ENCODE assay signal across 14 mouse cellular contexts in genomic region chrX:152307371-152307770, GRCm38 (mm10). TPM values are rescaled to one million over a fixed set of nuclear protein-coding genes. Genes with fewer than 3 reads are reported as not detected.
DNase-seq lines count a peak whose midpoint lies in the region; ATAC-seq and TF ChIP-seq lines count a peak whose summit lies in the region.
"Had no signal": no experiment of that assay in that cellular context is flagged by ENCODE, and none has a peak within 500 bp of the region (broad histone marks: within the 10 kb centered on the region; RNA-seq: fewer than 3 reads in every experiment).

No protein-coding gene starts in this region.

- no peaks in the 10 kb centered on the region for H3K36me3 ChIP-seq in stomach, embryonic 15.5 days
- no peaks in the 10 kb centered on the region for H3K36me3 ChIP-seq in stomach, postnatal 0 days (ENCODE audit: control insufficient read depth, insufficient read depth, low read length)
- no peaks in the 10 kb centered on the region for H3K36me3 ChIP-seq in liver, postnatal 0 days (replicated peaks; ENCODE audit: insufficient read depth, low read length)
- H3K36me3 ChIP-seq: embryonic facial prominence, embryonic 15.5 days; midbrain, embryonic 10.5 days; neural tube, embryonic 15.5 days had no signal

- no peak for TF ChIP-seq CTCF in stomach, postnatal 0 days (IDR thresholded peaks at IDR 0.05; ENCODE audit: low read depth)
- no peak for TF ChIP-seq CTCF in liver, postnatal 0 days (IDR thresholded peaks at IDR 0.05; ENCODE audit: low read depth)
- no peak for TF ChIP-seq CTCF in left cerebral cortex, adult 2 months (IDR thresholded peaks at IDR 0.05)

- intact Hi-C loops in left cerebral cortex, adult 2 months (cut with DNase I) = no loop called here

- DNase-seq in stomach, postnatal 0 days (ENCODE audit: low spot score) = no peak
- DNase-seq in liver, postnatal 0 days = peak; percentile 29
- no peak for DNase-seq in gastrocnemius, adult 8-10 months (ENCODE audit: low spot score in 2 of 2)
- no peak for DNase-seq in left cerebral cortex, adult 2 months (ENCODE audit: extremely low spot score in 1 of 2, low spot score in 2 of 2)
- no peak for DNase-seq in kidney, postnatal 36 days
- DNase-seq: cerebellum, adult 11-12 months had no signal

- no peak overlapping the region for H3K4me2 ChIP-seq in stomach, embryonic 15.5 days
- no peak overlapping the region for H3K4me2 ChIP-seq in stomach, postnatal 0 days (replicated peaks; ENCODE audit: low read depth)
- H3K4me2 ChIP-seq in liver, postnatal 0 days (ENCODE audit: low read depth, low read length) = no peak overlapping the region
- H3K4me2 ChIP-seq: embryonic facial prominence, embryonic 15.5 days; limb, embryonic 13.5 days; neural tube, embryonic 15.5 days had no signal

- no peak overlapping the region for H3K9ac ChIP-seq in stomach, embryonic 15.5 days
- H3K9ac ChIP-seq in stomach, postnatal 0 days (ENCODE audit: low read length) = no peak overlapping the region
- H3K9ac ChIP-seq in liver, postnatal 0 days (replicated peaks) = no peak overlapping the region
- H3K9ac ChIP-seq: embryonic facial prominence, embryonic 15.5 days; limb, embryonic 13.5 days; neural tube, embryonic 15.5 days had no signal

- H3K27me3 ChIP-seq in stomach, embryonic 15.5 days (replicated peaks) = no peaks in the 10 kb centered on the region; the same call in 1 of the 2 replicates
- H3K27me3 ChIP-seq in stomach, postnatal 0 days (ENCODE audit: control insufficient read depth, insufficient read depth, low read length) = no peaks in the 10 kb centered on the region
- H3K27me3 ChIP-seq in liver, postnatal 0 days (ENCODE audit: insufficient read depth, low read length) = no peaks in the 10 kb centered on the region
- H3K27me3 ChIP-seq: embryonic facial prominence, embryonic 15.5 days had no signal

- H3K27ac ChIP-seq in stomach, embryonic 15.5 days = no peak overlapping the region
- H3K27ac ChIP-seq in stomach, postnatal 0 days (replicated peaks) = no peak overlapping the region
- peak overlapping the region; percentile 62 for H3K27ac ChIP-seq in liver, postnatal 0 days (ENCODE audit: low read depth)
- H3K27ac ChIP-seq in left cerebral cortex, adult 2 months = no peak overlapping the region
- H3K27ac ChIP-seq: embryonic facial prominence, embryonic 15.5 days; hindbrain, postnatal 0 days; limb, embryonic 13.5 days; midbrain, embryonic 10.5 days; neural tube, embryonic 15.5 days had no signal

- ATAC-seq in stomach, embryonic 15.5 days (ENCODE audit: insufficient read depth, low FRiP score, low read depth) = peak; percentile 92
- no peak for ATAC-seq in stomach, postnatal 0 days (ENCODE audit: low FRiP score, low TSS enrichment)
- peak; percentile 99 for ATAC-seq in erythroid progenitor cell, adult 5-6 weeks (replicated peaks; ENCODE audit: low FRiP score, poor library complexity, severe bottlenecking)
- peak; percentile 99 for ATAC-seq in liver, postnatal 0 days
- ATAC-seq: hindbrain, postnatal 0 days had no signal

- no peak for TF ChIP-seq EP300 in stomach, postnatal 0 days (optimal IDR thresholded peaks at IDR 0.05)
- TF ChIP-seq EP300 in liver, postnatal 0 days (IDR thresholded peaks at IDR 0.05; ENCODE audit: low read depth) = peak; percentile 96

- no peak overlapping the region for H3K4me3 ChIP-seq in stomach, embryonic 15.5 days (replicated peaks)
- H3K4me3 ChIP-seq in stomach, postnatal 0 days (ENCODE audit: low read depth, low read length) = no peak overlapping the region
- no peak overlapping the region for H3K4me3 ChIP-seq in liver, postnatal 0 days (ENCODE audit: low read depth, low read length)
- H3K4me3 ChIP-seq in left cerebral cortex, adult 2 months = no peak overlapping the region
- H3K4me3 ChIP-seq: embryonic facial prominence, embryonic 15.5 days; limb, embryonic 13.5 days; midbrain, embryonic 10.5 days; neural tube, embryonic 15.5 days had no signal

- no peaks in the 10 kb centered on the region for H3K9me3 ChIP-seq in stomach, embryonic 15.5 days
- no peaks in the 10 kb centered on the region for H3K9me3 ChIP-seq in stomach, postnatal 0 days (ENCODE audit: control insufficient read depth, low read length)
- no peaks in the 10 kb centered on the region for H3K9me3 ChIP-seq in liver, postnatal 0 days (ENCODE audit: low read length)
- H3K9me3 ChIP-seq: embryonic facial prominence, embryonic 15.5 days; G1E; limb, embryonic 13.5 days; midbrain, embryonic 10.5 days; neural tube, embryonic 15.5 days had no signal

- no peaks in the 10 kb centered on the region for H3K4me1 ChIP-seq in stomach, embryonic 15.5 days
- no peaks in the 10 kb centered on the region for H3K4me1 ChIP-seq in stomach, postnatal 0 days (replicated peaks; ENCODE audit: control insufficient read depth, insufficient read depth)
- H3K4me1 ChIP-seq in liver, postnatal 0 days (ENCODE audit: insufficient read depth) = 0 out of 2 replicates have a peak, but pooled peaks cover 2% of the 10 kb centered on the region
- H3K4me1 ChIP-seq: embryonic facial prominence, embryonic 15.5 days; limb, embryonic 13.5 days; midbrain, embryonic 10.5 days; neural tube, embryonic 15.5 days had no signal

RNA-seq across cellular contexts. Expression of gene Kantr, which starts 19.9 kb away (rescaled TPM):
- 15.7 and 16.4 TPM in 2 replicates for polyA plus RNA-seq in stomach, embryonic 15.5 days (2015; fragmentation: Nextera tagmentation; extraction: Ambion mirVana)
- 4.7 and 5.4 TPM in 2 replicates for polyA plus RNA-seq in stomach, postnatal 0 days (2015; fragmentation: Nextera tagmentation; extraction: Ambion mirVana)
- total RNA-seq in erythroid progenitor cell, adult 5-6 weeks (2015; ENCODE audit: low replicate concordance) = 15.1 and 24.3 TPM in 2 replicates
- total RNA-seq in erythroid progenitor cell, adult 5-6 weeks (2017; ENCODE audit: low replicate concordance) = 2.8 and 3.8 TPM in 2 replicates
- polyA plus RNA-seq in liver, postnatal 0 days (2015; fragmentation: Nextera tagmentation; extraction: Ambion mirVana) = 2.4 TPM in 2 replicates
- total RNA-seq in gastrocnemius, adult 8-10 months (2022) = 1 to 10 TPM; 1.2 to 4.0 (median 2.4) TPM
- 10 to 100 TPM; 52.7 to 56.0 TPM for total RNA-seq in left cerebral cortex, adult 2 months (2021)

RNA-seq across cellular contexts. Expression of gene Tspyl2, which starts 34.9 kb away (rescaled TPM):
- polyA plus RNA-seq in stomach, embryonic 15.5 days (2015; fragmentation: Nextera tagmentation; extraction: Ambion mirVana) = 29.8 and 34.0 TPM in 2 replicates
- 12.3 and 12.9 TPM in 2 replicates for polyA plus RNA-seq in stomach, postnatal 0 days (2015; fragmentation: Nextera tagmentation; extraction: Ambion mirVana)
- total RNA-seq in erythroid progenitor cell, adult 5-6 weeks (2015; ENCODE audit: low replicate concordance) = 0.84 and 1.4 TPM in 2 replicates
- total RNA-seq in erythroid progenitor cell, adult 5-6 weeks (2017; ENCODE audit: low replicate concordance) = 2.0 and 2.1 TPM in 2 replicates
- 3.4 and 3.9 TPM in 2 replicates for polyA plus RNA-seq in liver, postnatal 0 days (2015; fragmentation: Nextera tagmentation; extraction: Ambion mirVana)
- total RNA-seq in gastrocnemius, adult 8-10 months (2022) = 10 to 100 TPM in 3 of 4 experiments, 1 to 10 TPM in 1; 7.2 to 15.3 (median 12.2) TPM
- 100 to 1,000 TPM; 105 to 116 TPM for total RNA-seq in left cerebral cortex, adult 2 months (2021)

Comparison
In these comparisons a context has a peak if more than half of its experiments do, and no peak if none do; other contexts are left out.
1. RNA of gene Tspyl2, which starts 34.9 kb away (total RNA-seq): 105 to 116 TPM in left cerebral cortex, adult 2 months; 7.2 to 15.3 TPM in gastrocnemius, adult 8-10 months and 0.84 to 2.1 TPM in erythroid progenitor cell, adult 5-6 weeks; every median in the first group is over 4 times any median in the second.